8 mouse cellular contexts compared by ENCODE assay signal in the genomic region with DNA sequence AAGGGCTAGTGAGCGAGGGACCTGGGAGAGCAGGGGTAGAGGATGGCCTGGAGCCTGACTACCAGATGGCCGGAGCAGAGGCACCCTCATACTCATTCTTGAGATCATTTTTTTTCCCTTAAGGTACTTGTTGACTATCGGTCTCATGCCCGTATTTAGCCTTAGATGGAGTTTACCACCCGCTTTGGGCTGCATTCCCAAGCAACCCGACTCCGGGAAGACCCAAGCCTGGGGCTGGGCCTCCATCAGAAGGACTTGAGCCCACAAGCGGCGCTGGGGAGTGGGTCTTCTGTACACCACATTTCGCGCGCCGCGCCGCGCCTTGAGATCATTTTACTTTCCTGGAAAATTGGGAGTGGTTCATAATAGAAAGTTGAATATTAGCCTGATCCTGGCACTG.
DNase-seq lines count a peak whose midpoint lies in the region; ATAC-seq and TF ChIP-seq lines count a peak whose summit lies in the region.

No protein-coding gene starts in this region.

- no peak overlapping the region for H3K9ac ChIP-seq in heart, embryonic 12.5 days
- H3K9ac ChIP-seq in kidney, postnatal 0 days (ENCODE audit: low read depth, low read length): no peak overlapping the region
- H3K9ac ChIP-seq in stomach, embryonic 16.5 days (ENCODE audit: low read length): no peak overlapping the region

- peak; percentile 96 to 97 for DNase-seq in B cell, adult 2 months
- peak; percentile 96 to 97 for DNase-seq in adrenal gland, postnatal 36 days
- peak; percentile 98 for DNase-seq in kidney, postnatal 0 days (ENCODE audit: low spot score)
- DNase-seq in liver: peak; percentile 99

- H3K27ac ChIP-seq in heart, embryonic 12.5 days (ENCODE audit: poor library complexity, severe bottlenecking): no peak overlapping the region
- no peak overlapping the region for H3K27ac ChIP-seq in kidney, postnatal 0 days
- H3K27ac ChIP-seq in stomach, embryonic 16.5 days (ENCODE audit: low read length): no peak overlapping the region

- H3K36me3 ChIP-seq in heart, embryonic 12.5 days: no peaks in the 10 kb centered on the region
- no peaks in the 10 kb centered on the region for H3K36me3 ChIP-seq in kidney, postnatal 0 days (ENCODE audit: insufficient read depth, low read length)
- no peaks in the 10 kb centered on the region for H3K36me3 ChIP-seq in stomach, embryonic 16.5 days (ENCODE audit: control insufficient read depth, insufficient read depth, low read length)

- no peaks in the 10 kb centered on the region for H3K9me3 ChIP-seq in heart, embryonic 12.5 days (replicated peaks)
- H3K9me3 ChIP-seq in kidney, postnatal 0 days (replicated peaks; ENCODE audit: low read length): no peaks in the 10 kb centered on the region
- H3K9me3 ChIP-seq in stomach, embryonic 16.5 days (replicated peaks; ENCODE audit: control insufficient read depth, low read length): no peaks in the 10 kb centered on the region

- H3K4me2 ChIP-seq in heart, embryonic 12.5 days: no peak overlapping the region
- no peak overlapping the region for H3K4me2 ChIP-seq in kidney, postnatal 0 days (ENCODE audit: low read length)
- H3K4me2 ChIP-seq in stomach, embryonic 16.5 days (ENCODE audit: low read depth, low read length): no peak overlapping the region

- no peak overlapping the region for H3K4me3 ChIP-seq in heart, embryonic 12.5 days
- no peak overlapping the region for H3K4me3 ChIP-seq in kidney, postnatal 0 days (replicated peaks; ENCODE audit: low read depth, low read length)
- H3K4me3 ChIP-seq in stomach, embryonic 16.5 days (replicated peaks; ENCODE audit: low read length): no peak overlapping the region

- 86% methylated on average over 16 of the region's 16 CpGs for WGBS in heart, embryonic 12.5 days
- 94% methylated on average over 16 of the region's 16 CpGs for WGBS in kidney, postnatal 0 days
- 90% methylated on average over 16 of the region's 16 CpGs for WGBS in stomach, embryonic 16.5 days

- TF ChIP-seq CTCF in kidney, postnatal 0 days (IDR thresholded peaks at IDR 0.05; ENCODE audit: low read depth): no peak

- H3K27me3 ChIP-seq in heart, embryonic 12.5 days (replicated peaks): no peaks in the 10 kb centered on the region
- no peaks in the 10 kb centered on the region for H3K27me3 ChIP-seq in kidney, postnatal 0 days (ENCODE audit: insufficient read depth, low read length)
- no peaks in the 10 kb centered on the region for H3K27me3 ChIP-seq in stomach, embryonic 16.5 days (ENCODE audit: control insufficient read depth, insufficient read depth, low read length)

- H3K4me1 ChIP-seq in heart, embryonic 12.5 days (replicated peaks): no peaks in the 10 kb centered on the region
- no peaks in the 10 kb centered on the region for H3K4me1 ChIP-seq in kidney, postnatal 0 days (replicated peaks; ENCODE audit: insufficient read depth, low read length)
- no peaks in the 10 kb centered on the region for H3K4me1 ChIP-seq in stomach, embryonic 16.5 days (ENCODE audit: control insufficient read depth, insufficient read depth, low read length)

- peak; percentile 97 for ATAC-seq in erythroblast, adult 5-6 weeks (replicated peaks; ENCODE audit: low FRiP score, poor library complexity, severe bottlenecking)
- peak; percentile 98 for ATAC-seq in heart, embryonic 12.5 days (ENCODE audit: insufficient number of reproducible peaks, low FRiP score)
- ATAC-seq in kidney, postnatal 0 days (replicated peaks; ENCODE audit: low FRiP score, low read depth): peak; percentile 97
- peak; percentile 93 for ATAC-seq in monocyte, adult 5-6 weeks (replicated peaks; ENCODE audit: insufficient number of reproducible peaks, low FRiP score, low TSS enrichment, poor library complexity, severe bottlenecking)
- ATAC-seq in stomach, embryonic 16.5 days (ENCODE audit: insufficient read depth, low FRiP score): peak; percentile 94
